Mouse (Mus musculus): ENCODE measurements around the gene Dspp. TPM values are rescaled to one million over a fixed set of nuclear protein-coding genes. Genes with fewer than 3 reads are reported as not detected.

Gene Dspp
- total and polyA plus RNA-seq, 2 experiments from 2014 or later: not detected

DNA sequence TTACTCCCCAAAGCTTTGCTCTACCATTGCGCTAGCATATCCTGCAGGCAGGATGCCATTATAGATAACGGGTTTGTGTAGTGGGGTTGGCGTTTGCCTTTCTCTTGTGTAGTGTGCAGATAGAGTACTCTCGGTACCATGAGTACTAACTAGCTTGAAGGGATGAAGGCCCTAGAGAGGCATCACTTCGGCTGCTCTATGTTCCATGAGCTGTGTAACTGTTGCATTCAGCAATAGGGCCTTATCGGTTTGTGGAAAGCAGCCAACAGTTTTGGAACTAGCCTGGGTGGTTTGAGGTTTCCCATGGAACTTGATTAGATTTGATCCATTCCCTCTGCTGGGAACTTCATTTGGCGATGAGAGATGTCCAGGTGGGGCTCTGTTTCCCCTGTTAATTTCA lies 12.8 kb upstream of the Dspp start:
- no peak overlapping the region for H3K4me2 ChIP-seq (ENCODE audit: low read depth, low read length)
- peak overlapping the region; percentile 71 for H3K27ac ChIP-seq

DNA sequence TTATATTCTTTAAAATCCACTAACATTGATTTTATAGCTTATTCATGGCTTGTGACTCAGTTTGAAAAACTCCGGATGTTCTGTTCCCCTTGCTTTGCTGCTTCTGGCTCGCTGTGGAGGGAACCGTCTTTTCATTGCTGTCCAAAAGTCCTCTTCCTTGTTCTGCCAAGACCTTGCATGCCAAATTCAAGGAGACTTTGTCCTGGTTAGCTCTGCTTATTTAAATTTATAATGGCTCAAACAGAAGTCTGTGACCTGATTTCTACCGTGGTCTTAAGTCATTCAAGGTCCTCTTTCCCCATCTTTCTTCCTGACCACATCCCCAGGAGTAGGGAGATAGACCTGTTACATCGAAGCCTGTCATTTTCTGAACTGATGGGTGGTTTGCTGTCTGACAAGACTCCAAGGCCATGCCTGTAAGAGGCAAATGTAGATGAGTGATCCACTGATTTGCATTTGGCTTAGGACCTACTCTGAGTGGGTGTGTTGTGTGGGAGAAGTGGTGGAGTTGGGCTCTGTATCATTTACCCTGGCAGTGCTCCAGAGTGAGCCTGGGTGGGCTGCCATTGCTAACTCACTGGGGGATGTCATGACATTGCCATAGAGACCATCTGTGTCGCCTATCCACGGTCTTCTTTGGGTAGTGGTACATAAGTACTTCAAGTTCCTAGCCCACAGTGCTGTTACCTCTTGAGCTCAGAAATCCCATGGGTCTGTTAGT lies 12.0 kb upstream of the Dspp start:
- TF ChIP-seq CTCF (IDR thresholded peaks at IDR 0.05; ENCODE audit: low read depth): no peak
- no peaks in the 10 kb centered on the region for H3K36me3 ChIP-seq (ENCODE audit: insufficient read depth, low read length)
- no peak overlapping the region for H3K4me3 ChIP-seq (ENCODE audit: low read length)
- no peak overlapping the region for H3K4me2 ChIP-seq (ENCODE audit: low read depth, low read length)
- 51% methylated on average over 7 of the region's 7 CpGs for whole genome bisulfite sequencing
- H3K27me3 ChIP-seq (ENCODE audit: insufficient read depth, low read length): no peaks in the 10 kb centered on the region
- no peaks in the 10 kb centered on the region for H3K9me3 ChIP-seq (ENCODE audit: low read length)
- ATAC-seq (peak; percentile 92), DNase-seq (ENCODE audit: low spot score) (peak; percentile 76)
- no peak overlapping the region for H3K9ac ChIP-seq (replicated peaks; ENCODE audit: low read length)
- peak overlapping the region; percentile 71 for H3K27ac ChIP-seq
- no peaks in the 10 kb centered on the region for H3K4me1 ChIP-seq (ENCODE audit: insufficient read depth, low read length)

More for the DNA sequence above, 12.8 kb upstream of the Dspp start:
- Histone ChIP-seq H3K4me3 (ENCODE audit: low read length) (no peak overlapping the region), H3K36me3 (ENCODE audit: insufficient read depth, low read length) (no peaks in the 10 kb centered on the region), H3K9ac (replicated peaks; ENCODE audit: low read length) (no peak overlapping the region), H3K27me3 (ENCODE audit: insufficient read depth, low read length) (no peaks in the 10 kb centered on the region), H3K9me3 (ENCODE audit: low read length) (no peaks in the 10 kb centered on the region), H3K4me1 (ENCODE audit: insufficient read depth, low read length) (no peaks in the 10 kb centered on the region)
- 77% methylated on average over 7 of the region's 7 CpGs for WGBS
- peak; percentile 13 for DNase-seq (ENCODE audit: low spot score)
- ATAC-seq: no peak
- TF ChIP-seq CTCF (IDR thresholded peaks at IDR 0.05; ENCODE audit: low read depth): no peak

DNA sequence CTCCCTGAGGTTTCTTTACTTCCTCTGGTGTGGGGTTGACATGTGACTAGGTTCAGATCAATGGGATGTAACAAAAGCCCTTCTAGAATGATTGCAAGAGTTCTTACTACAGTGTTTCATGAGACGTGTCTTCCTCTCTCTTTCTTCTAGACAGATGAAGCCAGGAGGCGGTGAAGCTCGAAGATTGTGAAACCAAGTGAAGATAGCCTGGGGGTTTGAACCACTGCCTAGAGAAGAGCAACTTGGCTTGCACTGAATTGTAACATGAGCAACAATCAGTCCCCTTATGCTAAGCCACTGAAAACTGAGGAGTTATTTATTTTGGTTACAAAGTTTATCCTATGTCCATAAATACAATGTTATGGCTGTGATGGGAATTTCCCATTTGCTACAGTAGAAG lies 9.9 kb upstream of the Dspp start:
- no peak for ATAC-seq
- H3K27me3 ChIP-seq (ENCODE audit: insufficient read depth, low read length): no peaks in the 10 kb centered on the region
- WGBS: 69% methylated on average over 3 of the region's 3 CpGs

DNA sequence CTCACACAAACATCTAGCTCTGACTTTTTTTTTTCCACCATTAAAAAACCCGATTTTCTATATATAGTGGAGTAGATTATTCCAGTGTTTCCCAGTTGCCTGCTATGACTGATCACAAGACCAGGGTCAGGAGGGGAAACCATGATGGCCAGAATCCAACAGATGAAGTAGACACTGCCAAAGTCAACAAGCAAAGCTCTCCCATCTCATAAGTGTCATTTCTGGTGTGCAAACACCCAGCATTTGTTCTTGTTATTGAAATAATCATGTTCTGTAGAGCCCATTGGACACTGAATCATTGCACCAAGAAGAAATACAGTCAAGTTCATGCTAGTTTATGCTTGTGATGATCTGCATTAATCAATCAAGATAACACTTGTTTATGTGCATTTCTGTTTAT lies 9.1 kb upstream of the Dspp start:
- ATAC-seq: no peak
- no peak for DNase-seq (ENCODE audit: low spot score)
- WGBS: 75% methylated on average over 1 of the region's 1 CpGs
- H3K27ac ChIP-seq: no peak overlapping the region
- no peak for TF ChIP-seq CTCF (IDR thresholded peaks at IDR 0.05; ENCODE audit: low read depth)
- H3K27me3 ChIP-seq (ENCODE audit: insufficient read depth, low read length): no peaks in the 10 kb centered on the region
- H3K36me3 ChIP-seq (ENCODE audit: insufficient read depth, low read length): no peaks in the 10 kb centered on the region
- H3K9me3 ChIP-seq (ENCODE audit: low read length): no peaks in the 10 kb centered on the region
- no peak overlapping the region for H3K4me3 ChIP-seq (ENCODE audit: low read length)
- no peaks in the 10 kb centered on the region for H3K4me1 ChIP-seq (ENCODE audit: insufficient read depth, low read length)
- no peak overlapping the region for H3K9ac ChIP-seq (replicated peaks; ENCODE audit: low read length)
- no peak overlapping the region for H3K4me2 ChIP-seq (ENCODE audit: low read depth, low read length)

More for the DNA sequence above, 9.9 kb upstream of the Dspp start:
- no peak for DNase-seq (ENCODE audit: low spot score)
- H3K4me2 ChIP-seq (ENCODE audit: low read depth, low read length): no peak overlapping the region
- H3K36me3 ChIP-seq (ENCODE audit: insufficient read depth, low read length): no peaks in the 10 kb centered on the region
- no peaks in the 10 kb centered on the region for H3K9me3 ChIP-seq (ENCODE audit: low read length)
- TF ChIP-seq CTCF (IDR thresholded peaks at IDR 0.05; ENCODE audit: low read depth): no peak
- no peak overlapping the region for H3K4me3 ChIP-seq (ENCODE audit: low read length)
- no peak overlapping the region for H3K27ac ChIP-seq
- no peak overlapping the region for H3K9ac ChIP-seq (replicated peaks; ENCODE audit: low read length)
- H3K4me1 ChIP-seq (ENCODE audit: insufficient read depth, low read length): no peaks in the 10 kb centered on the region

DNA sequence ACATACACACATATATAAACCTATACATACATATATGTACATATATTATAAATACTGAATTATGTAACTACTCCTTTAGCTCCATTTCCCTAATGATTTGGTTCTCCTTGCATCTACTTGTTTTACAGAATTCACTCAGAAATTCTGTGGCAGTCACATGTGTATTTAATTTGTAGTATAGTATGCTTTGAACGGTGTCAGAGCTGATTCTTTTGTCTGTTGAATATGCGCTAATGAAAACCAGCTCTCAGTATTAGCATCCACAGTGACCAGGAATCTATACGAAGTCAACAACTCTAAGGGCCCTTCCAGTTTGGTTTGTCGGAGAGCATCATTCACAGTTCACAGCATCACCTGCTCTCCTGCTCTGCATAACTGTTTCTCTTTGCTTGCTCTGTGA lies 7.0 kb upstream of the Dspp start:
- no peak for ATAC-seq
- H3K27ac ChIP-seq: no peak overlapping the region
- no peaks in the 10 kb centered on the region for H3K36me3 ChIP-seq (ENCODE audit: insufficient read depth, low read length)
- no peaks in the 10 kb centered on the region for H3K9me3 ChIP-seq (ENCODE audit: low read length)
- no peak overlapping the region for H3K4me3 ChIP-seq (ENCODE audit: low read length)
- no peak for TF ChIP-seq CTCF (IDR thresholded peaks at IDR 0.05; ENCODE audit: low read depth)
- H3K4me1 ChIP-seq (ENCODE audit: insufficient read depth, low read length): no peaks in the 10 kb centered on the region
- no peak overlapping the region for H3K9ac ChIP-seq (replicated peaks; ENCODE audit: low read length)
- no peaks in the 10 kb centered on the region for H3K27me3 ChIP-seq (ENCODE audit: insufficient read depth, low read length)
- DNase-seq (ENCODE audit: low spot score): no peak
- WGBS: 85% methylated on average over 4 of the region's 4 CpGs
- no peak overlapping the region for H3K4me2 ChIP-seq (ENCODE audit: low read depth, low read length)

DNA sequence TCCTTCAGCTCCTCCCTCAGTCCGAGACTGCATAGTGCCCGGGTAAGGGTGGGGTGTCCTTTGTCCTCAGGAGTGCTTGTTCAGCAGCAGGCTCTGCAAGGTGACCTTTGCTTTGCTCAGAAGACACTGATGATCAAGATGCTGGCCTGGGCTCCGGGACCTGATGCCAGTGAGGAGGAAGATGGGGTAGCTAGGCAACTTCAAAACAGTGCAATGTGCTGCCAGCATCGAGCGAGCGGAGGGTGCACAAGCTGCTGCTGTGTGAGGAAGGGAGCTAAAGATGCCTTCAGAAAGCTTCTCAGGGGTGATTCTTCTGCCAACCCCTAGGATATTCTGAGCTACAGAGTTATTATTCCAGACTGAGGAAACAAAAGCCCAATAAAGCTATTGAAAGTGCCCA lies 2.6 kb downstream of the Dspp start:
- H3K4me2 ChIP-seq (ENCODE audit: low read depth, low read length): no peak overlapping the region
- no peaks in the 10 kb centered on the region for H3K9me3 ChIP-seq (ENCODE audit: low read length)
- H3K4me1 ChIP-seq (ENCODE audit: insufficient read depth, low read length): no peaks in the 10 kb centered on the region
- no peak for TF ChIP-seq CTCF (IDR thresholded peaks at IDR 0.05; ENCODE audit: low read depth)
- no peaks in the 10 kb centered on the region for H3K36me3 ChIP-seq (ENCODE audit: insufficient read depth, low read length)
- H3K27me3 ChIP-seq (ENCODE audit: insufficient read depth, low read length): no peaks in the 10 kb centered on the region
- no peak overlapping the region for H3K4me3 ChIP-seq (ENCODE audit: low read length)
- ATAC-seq: no peak
- H3K27ac ChIP-seq: no peak overlapping the region
- WGBS: 49% methylated on average over 6 of the region's 6 CpGs
- H3K9ac ChIP-seq (replicated peaks; ENCODE audit: low read length): no peak overlapping the region
- DNase-seq (ENCODE audit: low spot score): no peak

DNA sequence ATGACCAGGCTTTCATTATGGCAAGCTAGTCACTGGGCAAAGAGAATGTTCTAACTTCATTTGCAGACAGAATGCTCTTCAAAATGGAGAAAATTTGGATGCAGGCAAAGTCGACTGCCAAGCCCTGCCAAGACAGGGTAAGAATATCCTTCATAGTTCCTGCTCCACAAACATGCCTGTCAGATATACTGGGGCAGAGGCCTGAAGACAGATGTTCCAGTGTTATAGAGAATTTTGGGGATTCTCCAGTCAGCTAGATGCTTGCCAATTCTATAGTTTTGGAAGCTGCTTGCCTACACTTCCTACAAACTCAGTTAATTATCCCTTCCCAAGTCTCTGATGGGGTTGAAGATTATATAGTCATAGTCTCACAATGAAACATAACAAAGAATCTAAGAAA lies 13.2 kb downstream of the Dspp start:
- Histone ChIP-seq H3K4me1 (ENCODE audit: insufficient read depth, low read length) (no peaks in the 10 kb centered on the region), H3K27ac (no peak overlapping the region), H3K36me3 (ENCODE audit: insufficient read depth, low read length) (no peaks in the 10 kb centered on the region), H3K4me3 (ENCODE audit: low read length) (no peak overlapping the region), H3K27me3 (ENCODE audit: insufficient read depth, low read length) (no peaks in the 10 kb centered on the region), H3K9ac (replicated peaks; ENCODE audit: low read length) (no peak overlapping the region), H3K9me3 (ENCODE audit: low read length) (0 out of 2 replicates have a peak, but pooled peaks cover 5% of the 10 kb centered on the region), H3K4me2 (ENCODE audit: low read depth, low read length) (no peak overlapping the region)
- ATAC-seq: no peak
- no peak for TF ChIP-seq CTCF (IDR thresholded peaks at IDR 0.05; ENCODE audit: low read depth)
- 94% methylated on average over 1 of the region's 1 CpGs for WGBS
- no peak for DNase-seq (ENCODE audit: low spot score)

Measured in hindbrain, postnatal 0 days (tissue).